Mouse (Mus musculus) neutrophil, adult 65 days (primary cell): ENCODE results near the gene Pcyt1b. TPM values are rescaled to one million over a fixed set of nuclear protein-coding genes. Genes with fewer than 3 reads are reported as not detected.

Experiments
- total RNA-seq: library from RNA; stranded (reverse); gene quantifications from 2 replicates; pipeline ENCODE4 v1.2.4, GENCODE M21; 2023

Gene Pcyt1b
- 0.14 and 0.57 TPM in 2 replicates for total RNA-seq

DNA sequence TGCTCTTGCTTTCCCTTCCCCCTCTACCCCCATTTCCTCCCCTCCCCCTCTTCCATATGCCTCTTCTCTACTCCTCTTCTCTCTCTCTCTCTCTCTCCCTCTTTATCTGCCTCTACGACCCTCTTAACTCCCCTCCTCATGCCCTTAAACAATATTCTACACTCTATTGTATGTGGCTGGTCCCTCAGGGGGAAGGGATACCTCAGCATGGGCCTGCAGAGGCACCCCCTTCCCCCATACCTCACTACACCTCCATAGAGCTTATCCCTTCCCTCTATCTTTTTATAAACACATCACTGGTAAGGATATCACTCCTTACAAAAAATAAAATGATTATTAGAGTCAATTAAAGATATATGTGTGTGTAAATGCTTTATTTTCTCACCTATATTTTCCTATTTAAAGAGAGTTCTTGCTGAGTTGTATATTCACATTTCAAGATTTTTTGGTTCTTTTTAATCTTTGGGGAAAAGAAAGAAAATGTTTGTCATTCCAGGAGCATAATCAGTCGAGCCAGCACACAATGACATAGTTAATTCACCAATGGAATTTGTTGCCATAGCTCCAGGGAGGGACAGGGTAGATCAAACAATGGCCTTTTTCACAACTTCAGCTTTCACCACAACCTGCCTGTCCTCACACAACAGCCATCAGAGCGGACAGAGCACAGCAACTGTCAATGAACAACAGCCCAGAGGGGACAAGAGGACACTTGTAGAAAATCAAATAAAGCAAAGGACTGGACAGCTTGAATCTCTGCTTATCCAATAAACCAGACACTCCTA lies at the start of gene Pcyt1b:
Pcyt1b (plus strand) TSS at position 646 of the 785 bp plus-strand sequence.

GRCm38 (mm10) chrX:93631657-93632449 lies 22.8 kb upstream of the Pcyt1b start, which contains the start of gene Pola1:
Gene Pola1 (minus strand): TSS chrX:93632155.

Other genes starting within 250 kb of the Pcyt1b start
- 16.9 and 23.8 TPM in 2 replicates for gene Pola1, start 22.7 kb upstream of the Pcyt1b start, total RNA-seq
- gene Pdk3, start 177.3 kb downstream of the Pcyt1b start, total RNA-seq: 28.4 and 30.2 TPM in 2 replicates